Mouse (Mus musculus) embryo, embryonic 11.5 days (tissue): ENCODE data around the gene Nedd9.

Experiments
- DNase-seq: peaks from one replicate; pipeline ENCODE4 v3.0.0-alpha.2; 2012; ENCODE audit warnings: low read depth, low spot score

Nedd9 gene

GRCm38 (mm10) chr13:41456292-41457029, 30.7 kb downstream of the Nedd9 start:
- no peak for DNase-seq

- DNase-seq: no peak
Measured at GRCm38 (mm10) chr13:41453227-41454193, 33.7 kb downstream of the Nedd9 start.

- DNase-seq: no peak
Measured at GRCm38 (mm10) chr13:41450821-41451220, 36.3 kb downstream of the Nedd9 start.

GRCm38 (mm10) chr13:41449211-41449610, 38.0 kb downstream of the Nedd9 start:
- no peak for DNase-seq

GRCm38 (mm10) chr13:41447209-41447608, 40.0 kb downstream of the Nedd9 start:
- DNase-seq: no peak

- DNase-seq: no peak
Measured at GRCm38 (mm10) chr13:41446591-41446990, 40.6 kb downstream of the Nedd9 start.

- DNase-seq: no peak
Measured at GRCm38 (mm10) chr13:41445067-41445808, 41.9 kb downstream of the Nedd9 start.

GRCm38 (mm10) chr13:41444230-41444629, 42.9 kb downstream of the Nedd9 start:
- no peak for DNase-seq

- no peak for DNase-seq
Measured at GRCm38 (mm10) chr13:41442145-41442544, 45.0 kb downstream of the Nedd9 start.

GRCm38 (mm10) chr13:41440205-41440604, 47.0 kb downstream of the Nedd9 start:
- no peak for DNase-seq

- DNase-seq: no peak
Measured at GRCm38 (mm10) chr13:41437390-41437789, 49.8 kb downstream of the Nedd9 start.

GRCm38 (mm10) chr13:41436731-41437130, 50.4 kb downstream of the Nedd9 start:
- DNase-seq: no peak

- no peak for DNase-seq
Measured at GRCm38 (mm10) chr13:41433201-41433600, 54.0 kb downstream of the Nedd9 start.

- no peak for DNase-seq
Measured at GRCm38 (mm10) chr13:41431795-41432194, 55.4 kb downstream of the Nedd9 start.

- no peak for DNase-seq
Measured at GRCm38 (mm10) chr13:41427046-41427445, 60.1 kb downstream of the Nedd9 start.

- DNase-seq: no peak
Measured at GRCm38 (mm10) chr13:41423463-41424074, 63.6 kb downstream of the Nedd9 start.

GRCm38 (mm10) chr13:41422581-41422980, 64.6 kb downstream of the Nedd9 start:
- DNase-seq: no peak

GRCm38 (mm10) chr13:41420376-41420775, 66.8 kb downstream of the Nedd9 start:
- no peak for DNase-seq

GRCm38 (mm10) chr13:41418198-41418869, 68.8 kb downstream of the Nedd9 start:
- no peak for DNase-seq

- peak; percentile 23 for DNase-seq
Measured at GRCm38 (mm10) chr13:41416065-41417016, 70.8 kb downstream of the Nedd9 start.
